Mouse (Mus musculus) cortical plate, adult 2 months (tissue): ENCODE measurements at regions not wholly inside any gene's neighbourhood (a gene's known extent, or its start where the extent isn't known, plus 50 kb on each side); places are given as distances from the start of the nearest gene placed in this dataset.

Source experiments
- CTCF ChIP-seq: fragments of 200-500 bp; IDR thresholded peaks from 2 replicates; pipeline ENCODE4 v1.5.1; 2011; ENCODE audit warnings: mild to moderate bottlenecking, control low read depth, low read length; ENCODE audit not compliant: insufficient read depth; ENCODE audit errors: extremely low read depth
- POLR2A ChIP-seq: fragments of 200-500 bp; IDR thresholded peaks from 2 replicates; pipeline ENCODE4 v1.6.1; 2011; ENCODE audit warnings: mild to moderate bottlenecking, low read length, control low read depth; ENCODE audit not compliant: insufficient read depth; ENCODE audit errors: extremely low read depth

- TF ChIP-seq CTCF (no peak), POLR2A (no peak)
These were observed 136.2 kb downstream of the Emp1 start for GRCm38 (mm10) chr6:135498592-135498991.
